Mouse (Mus musculus): ENCODE data around the gene Ikbkg. TPM values are rescaled to one million over a fixed set of nuclear protein-coding genes. Genes with fewer than 3 reads are reported as not detected.
A peak's percentile ranks its signal among the peaks of the same experiment; 100 is the strongest.
"Not testable (repeated sequence)": the region's sequence is repeated elsewhere in the genome, so short reads cannot be mapped to it uniquely, and the experiment has no call there.

Gene Ikbkg
- polyA plus RNA-seq, 1 experiment from 2014 or later, result 22.9 TPM

- Histone ChIP-seq H3K4me1 (ENCODE audit: control insufficient read depth, insufficient read depth, low read length) (no peaks in the 10 kb centered on the region), H3K27ac (ENCODE audit: low read depth, low read length) (peak overlapping the region; percentile 74), H3K9me3 (replicated peaks; ENCODE audit: control insufficient read depth, low read length) (no peaks in the 10 kb centered on the region), H3K4me3 (ENCODE audit: low read depth, low read length) (peak overlapping the region; percentile 45), H3K4me2 (ENCODE audit: low read length) (peak overlapping the region; percentile 56), H3K9ac (ENCODE audit: low read length) (peak overlapping the region; percentile 59), H3K36me3 (ENCODE audit: control insufficient read depth, insufficient read depth, low read length) (no peaks in the 10 kb centered on the region), H3K27me3 (replicated peaks; ENCODE audit: control insufficient read depth, insufficient read depth, low read length) (no peaks in the 10 kb centered on the region)
- ATAC-seq (peak; percentile 44), DNase-seq (ENCODE audit: low spot score) (peak; percentile 50)
- WGBS, result 42% methylated on average over 35 of the region's 35 CpGs
These were observed 35.2 kb downstream of the Ikbkg start for GRCm38 (mm10) chrX:74428146-74428825.

GRCm38 (mm10) chrX:74428826-74429276, 35.8 kb downstream of the Ikbkg start, which contains the start of gene G6pdx:
TSS of gene G6pdx (minus strand) at chrX:74429194.
- peak; percentile 87 for ATAC-seq
- H3K27me3 ChIP-seq (replicated peaks; ENCODE audit: control insufficient read depth, insufficient read depth, low read length), result no peaks in the 10 kb centered on the region

GRCm38 (mm10) chrX:74429290-74429821, 36.3 kb downstream of the Ikbkg start:
- peak overlapping the region; percentile 56 for H3K4me2 ChIP-seq (ENCODE audit: low read length)
- H3K4me1 ChIP-seq (ENCODE audit: control insufficient read depth, insufficient read depth, low read length), result no peaks in the 10 kb centered on the region
- no peaks in the 10 kb centered on the region for H3K27me3 ChIP-seq (replicated peaks; ENCODE audit: control insufficient read depth, insufficient read depth, low read length)
- ATAC-seq (peak; percentile 68), DNase-seq (ENCODE audit: low spot score) (peak; percentile 86)
- H3K4me3 ChIP-seq (ENCODE audit: low read depth, low read length), result peak overlapping the region; percentile 45
- peak overlapping the region; percentile 74 for H3K27ac ChIP-seq (ENCODE audit: low read depth, low read length)
- H3K9ac ChIP-seq (ENCODE audit: low read length), result peak overlapping the region; percentile 56
- H3K9me3 ChIP-seq (replicated peaks; ENCODE audit: control insufficient read depth, low read length), result no peaks in the 10 kb centered on the region
- 39% methylated on average over 22 of the region's 22 CpGs for WGBS
- H3K36me3 ChIP-seq (ENCODE audit: control insufficient read depth, insufficient read depth, low read length), result peaks cover 9% of the 10 kb centered on the region

More at GRCm38 (mm10) chrX:74428826-74429276, 35.8 kb downstream of the Ikbkg start, which contains the start of gene G6pdx:
- Histone ChIP-seq H3K4me1 (ENCODE audit: control insufficient read depth, insufficient read depth, low read length) (no peaks in the 10 kb centered on the region), H3K36me3 (ENCODE audit: control insufficient read depth, insufficient read depth, low read length) (peaks cover 4% of the 10 kb centered on the region), H3K9me3 (replicated peaks; ENCODE audit: control insufficient read depth, low read length) (no peaks in the 10 kb centered on the region), H3K27ac (ENCODE audit: low read depth, low read length) (peak within 1 kb of the TSS; percentile 74), H3K9ac (ENCODE audit: low read length) (peak within 1 kb of the TSS; percentile 59), H3K4me3 (ENCODE audit: low read depth, low read length) (peak within 1 kb of the TSS; percentile 45), H3K4me2 (ENCODE audit: low read length) (peak within 1 kb of the TSS; percentile 56)
- WGBS, result 42% methylated on average over 25 of the region's 25 CpGs
- DNase-seq (ENCODE audit: low spot score), result peak; percentile 92

- peaks cover 14% of the 10 kb centered on the region; the same call in 1 of the 2 replicates for H3K36me3 ChIP-seq (ENCODE audit: control insufficient read depth, insufficient read depth, low read length)
- no peak overlapping the region for H3K4me3 ChIP-seq (ENCODE audit: low read depth, low read length)
- ATAC-seq (no peak), DNase-seq (ENCODE audit: low spot score) (no peak)
- H3K4me2 ChIP-seq (ENCODE audit: low read length), result no peak overlapping the region
- H3K9ac ChIP-seq (ENCODE audit: low read length), result no peak overlapping the region
- H3K27me3 ChIP-seq (replicated peaks; ENCODE audit: control insufficient read depth, insufficient read depth, low read length), result no peaks in the 10 kb centered on the region
- H3K27ac ChIP-seq (ENCODE audit: low read depth, low read length), result no peak overlapping the region
- 81% methylated on average over 4 of the region's 4 CpGs for WGBS
- no peaks in the 10 kb centered on the region for H3K4me1 ChIP-seq (ENCODE audit: control insufficient read depth, insufficient read depth, low read length)
- H3K9me3 ChIP-seq (replicated peaks; ENCODE audit: control insufficient read depth, low read length), result no peaks in the 10 kb centered on the region
These were observed 58.2 kb downstream of the Ikbkg start for GRCm38 (mm10) chrX:74451157-74451912.

GRCm38 (mm10) chrX:74452773-74453172, 59.7 kb downstream of the Ikbkg start:
- no peak overlapping the region for H3K4me2 ChIP-seq (ENCODE audit: low read length)
- H3K36me3 ChIP-seq (ENCODE audit: control insufficient read depth, insufficient read depth, low read length), result peaks cover 14% of the 10 kb centered on the region; the same call in 1 of the 2 replicates
- H3K9me3 ChIP-seq (replicated peaks; ENCODE audit: control insufficient read depth, low read length), result no peaks in the 10 kb centered on the region
- H3K27me3 ChIP-seq (replicated peaks; ENCODE audit: control insufficient read depth, insufficient read depth, low read length), result no peaks in the 10 kb centered on the region
- peak; percentile 60; the same call in 1 of the 2 replicates for ATAC-seq
- 17% methylated on average over 4 of the region's 4 CpGs for WGBS
- H3K9ac ChIP-seq (ENCODE audit: low read length), result no peak overlapping the region
- no peak overlapping the region for H3K4me3 ChIP-seq (ENCODE audit: low read depth, low read length)
- H3K27ac ChIP-seq (ENCODE audit: low read depth, low read length), result no peak overlapping the region
- H3K4me1 ChIP-seq (ENCODE audit: control insufficient read depth, insufficient read depth, low read length), result no peaks in the 10 kb centered on the region
- DNase-seq (ENCODE audit: low spot score), result peak; percentile 71

GRCm38 (mm10) chrX:74481349-74481885, 88.3 kb downstream of the Ikbkg start, which contains the start of gene Gm6880:
TSS of gene Gm6880 (minus strand) at chrX:74481399.
- not testable (repeated sequence) for ATAC-seq; H3K9me3 ChIP-seq (replicated peaks; ENCODE audit: control insufficient read depth, low read length); H3K9ac ChIP-seq (ENCODE audit: low read length); H3K36me3 ChIP-seq (ENCODE audit: control insufficient read depth, insufficient read depth, low read length); H3K27me3 ChIP-seq (replicated peaks; ENCODE audit: control insufficient read depth, insufficient read depth, low read length); DNase-seq (ENCODE audit: low spot score); H3K4me3 ChIP-seq (ENCODE audit: low read depth, low read length); H3K4me2 ChIP-seq (ENCODE audit: low read length); H3K4me1 ChIP-seq (ENCODE audit: control insufficient read depth, insufficient read depth, low read length); H3K27ac ChIP-seq (ENCODE audit: low read depth, low read length)
- 77% methylated on average over 12 of the region's 14 CpGs for WGBS

- WGBS, result 64% methylated on average over 1 of the region's 1 CpGs
- Histone ChIP-seq H3K4me1 (ENCODE audit: control insufficient read depth, insufficient read depth, low read length) (no peaks in the 10 kb centered on the region), H3K27ac (ENCODE audit: low read depth, low read length) (no peak overlapping the region), H3K4me3 (ENCODE audit: low read depth, low read length) (no peak overlapping the region), H3K9me3 (replicated peaks; ENCODE audit: control insufficient read depth, low read length) (no peaks in the 10 kb centered on the region), H3K27me3 (replicated peaks; ENCODE audit: control insufficient read depth, insufficient read depth, low read length) (no peaks in the 10 kb centered on the region), H3K9ac (ENCODE audit: low read length) (no peak overlapping the region), H3K36me3 (ENCODE audit: control insufficient read depth, insufficient read depth, low read length) (no peaks in the 10 kb centered on the region), H3K4me2 (ENCODE audit: low read length) (no peak overlapping the region)
- ATAC-seq (no peak), DNase-seq (ENCODE audit: low spot score) (peak; percentile 4)
These were observed 104.0 kb downstream of the Ikbkg start for GRCm38 (mm10) chrX:74497131-74497530.
